Mouse (Mus musculus) neural tube, embryonic 14.5 days (tissue): ENCODE measurements around the gene Olfr198. TPM values are rescaled to one million over a fixed set of nuclear protein-coding genes. Genes with fewer than 3 reads are reported as not detected.
"Not testable (repeated sequence)": the region's sequence is repeated elsewhere in the genome, so short reads cannot be mapped to it uniquely, and the experiment has no call there.

Experiments
- ATAC-seq: fragments of 200-750 bp; cut with Nextera tagmentation; 2 replicates; pipeline ENCODE4 v1.8.0; 2017; ENCODE audit warnings: low read depth, mild to moderate bottlenecking, moderate TSS enrichment, moderate library complexity
- H3K27ac ChIP-seq: fragments of 300-500 bp; sonication (generic); 2 replicates; pipeline ENCODE4 v1.5.1; 2014; ENCODE audit warnings: low read depth, mild to moderate bottlenecking, control low read depth, low read length, moderate library complexity, mixed read lengths
- H3K27me3 ChIP-seq: fragments of 300-500 bp; sonication (generic); 2 replicates; pipeline ENCODE4 v1.6.1; 2014; ENCODE audit warnings: low read length; ENCODE audit not compliant: control insufficient read depth, insufficient read depth
- H3K36me3 ChIP-seq: fragments of 300-500 bp; sonication (generic); 2 replicates; pipeline ENCODE4 v1.6.1; 2014; ENCODE audit warnings: low read length, mixed read lengths; ENCODE audit not compliant: control insufficient read depth, insufficient read depth
- H3K4me1 ChIP-seq: fragments of 300-500 bp; sonication (generic); 2 replicates; pipeline ENCODE4 v1.6.1; 2014; ENCODE audit warnings: low read length; ENCODE audit not compliant: control insufficient read depth, insufficient read depth
- H3K4me2 ChIP-seq: fragments of 300-500 bp; sonication (generic); 2 replicates; pipeline ENCODE4 v1.6.1; 2014; ENCODE audit warnings: mild to moderate bottlenecking, low read depth, low read length, control low read depth
- H3K4me3 ChIP-seq: fragments of 300-500 bp; sonication (generic); 2 replicates; pipeline ENCODE4 v1.5.1; 2014; ENCODE audit warnings: low read depth, low read length, control low read depth, mixed read lengths
- H3K9ac ChIP-seq: fragments of 300-500 bp; sonication (generic); replicated peaks from 2 replicates; pipeline ENCODE4 v1.6.1; 2014; ENCODE audit warnings: low read depth, mild to moderate bottlenecking, control low read depth, low read length, mixed read lengths
- H3K9me3 ChIP-seq: fragments of 300-500 bp; sonication (generic); 2 replicates; pipeline ENCODE4 v1.6.1; 2016; ENCODE audit warnings: low read length; ENCODE audit not compliant: control insufficient read depth
- WGBS: fragments of 180-500 bp; shearing (Covaris S2); extraction: QIAGEN DNeasy Blood & Tissue Kit; methylation state at CpG from one replicate; pipeline ENCODE4 v1.1.7; 2014; 5-methylcytosine and 5-hydroxymethylcytosine counted together
- polyA plus RNA-seq: library from polyadenylated mRNA; unstranded; fragments of >200 nt; fragmentation: Nextera tagmentation; extraction: Ambion mirVana; gene quantifications from 2 replicates; pipeline ENCODE4 v1.2.1, GENCODE M21; 2014

The Olfr198 gene
- not detected in 2 replicates for polyA plus RNA-seq

DNA sequence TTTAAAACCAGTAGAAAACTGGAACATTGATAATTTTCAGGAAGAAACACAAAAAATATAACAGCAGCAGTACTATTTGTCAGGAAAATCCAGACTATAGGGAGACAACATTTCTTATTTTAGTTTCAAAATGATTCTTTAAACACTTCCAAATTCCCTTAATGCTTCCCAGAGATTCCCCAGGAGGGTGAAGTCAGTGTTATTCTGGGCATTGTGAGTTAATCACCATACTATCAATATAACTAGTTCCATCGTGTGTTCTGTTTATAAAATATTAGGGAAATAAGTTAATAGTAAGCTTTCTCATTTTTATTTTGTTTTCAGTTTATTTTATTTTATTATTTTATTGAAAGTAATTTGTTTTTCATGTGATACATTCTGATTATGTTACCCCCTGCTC, at the start of gene Olfr198:
Gene Olfr198, minus strand, starts transcription at position 101 of the 400 bp plus-strand sequence.
- not testable (repeated sequence) for H3K27me3 ChIP-seq, H3K36me3 ChIP-seq, ATAC-seq, H3K9ac ChIP-seq, H3K4me3 ChIP-seq, H3K9me3 ChIP-seq, H3K4me1 ChIP-seq, H3K27ac ChIP-seq, H3K4me2 ChIP-seq
- WGBS = 59% methylated on average over 1 of the region's 1 CpGs

DNA sequence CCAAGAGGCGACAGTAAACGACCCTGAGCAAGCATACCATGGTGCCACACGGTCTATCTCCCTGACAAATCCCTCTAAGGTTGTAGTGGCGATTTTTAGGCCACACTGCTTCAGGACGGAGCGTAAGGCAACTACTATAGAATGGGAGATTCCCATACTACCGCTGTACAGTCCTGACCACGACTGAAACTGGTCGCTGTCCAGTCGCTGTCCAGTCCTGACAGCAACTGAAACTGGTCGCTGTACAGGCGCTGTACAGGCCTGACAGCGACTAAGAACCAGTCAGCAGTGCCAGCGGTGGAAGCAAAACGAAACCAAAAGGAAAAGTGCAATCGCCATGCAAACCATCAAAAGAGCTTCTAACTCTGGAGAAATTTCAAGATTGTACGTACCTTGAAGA, 46.4 kb upstream of the Olfr198 start:
- H3K36me3 ChIP-seq = no peaks in the 10 kb centered on the region
- no peaks in the 10 kb centered on the region for H3K4me1 ChIP-seq
- H3K27ac ChIP-seq = no peak overlapping the region
- no peak overlapping the region for H3K4me3 ChIP-seq
- no peak overlapping the region for H3K4me2 ChIP-seq
- no peak overlapping the region for H3K9ac ChIP-seq
- H3K9me3 ChIP-seq = no peaks in the 10 kb centered on the region
- WGBS = 91% methylated on average over 17 of the region's 17 CpGs
- no peaks in the 10 kb centered on the region for H3K27me3 ChIP-seq
- no peak for ATAC-seq

DNA sequence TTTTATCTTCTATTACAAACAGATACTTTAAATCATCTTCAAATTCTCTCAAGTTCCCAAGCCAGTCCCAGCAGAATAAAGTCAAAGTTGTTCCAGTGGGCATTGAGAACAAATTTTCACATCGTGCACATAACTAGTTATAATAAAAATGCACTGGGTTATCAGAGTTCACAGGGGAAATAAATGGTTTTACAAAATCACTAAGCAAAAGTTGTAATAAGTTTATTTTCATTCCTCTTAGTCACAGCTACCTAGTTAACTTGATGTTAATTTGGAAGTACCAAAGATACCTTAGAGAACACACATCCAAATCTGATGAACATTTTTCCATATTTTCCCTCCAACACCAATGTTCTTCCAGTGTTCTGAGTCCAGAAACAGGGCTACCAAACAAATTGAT, 16.3 kb upstream of the Olfr198 start, which contains the start of gene Olfr199:
Gene Olfr199, minus strand, starts transcription at position 101 of the 400 bp plus-strand sequence.
- H3K27me3 ChIP-seq, H3K9me3 ChIP-seq, ATAC-seq, H3K36me3 ChIP-seq, H3K27ac ChIP-seq, H3K9ac ChIP-seq, H3K4me1 ChIP-seq, H3K4me2 ChIP-seq, H3K4me3 ChIP-seq: not testable (repeated sequence)
- 90% methylated on average over 1 of the region's 1 CpGs for WGBS

DNA sequence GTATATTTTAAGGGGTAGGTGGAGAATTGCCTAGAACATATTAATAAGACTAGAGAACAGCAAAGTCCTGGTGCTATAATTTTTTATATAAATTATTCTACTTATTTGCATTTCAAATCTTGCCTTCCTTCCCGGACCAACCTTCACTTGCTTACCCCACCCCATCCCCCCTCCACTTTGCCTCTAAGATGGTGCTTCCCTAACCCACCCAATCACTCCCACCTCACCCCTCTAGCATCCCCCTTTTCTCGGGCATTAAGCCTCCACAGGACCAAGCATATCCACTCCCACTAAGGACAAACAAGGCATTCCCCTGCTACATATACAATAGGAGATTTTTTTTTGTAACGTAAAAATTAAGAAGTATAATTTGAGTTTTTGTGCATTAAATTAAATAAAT, 14.5 kb upstream of the Olfr198 start:
- not testable (repeated sequence) for H3K4me1 ChIP-seq, H3K36me3 ChIP-seq, H3K4me2 ChIP-seq, H3K9me3 ChIP-seq, H3K27me3 ChIP-seq, H3K27ac ChIP-seq, ATAC-seq, H3K9ac ChIP-seq, H3K4me3 ChIP-seq
- WGBS = 83% methylated on average over 3 of the region's 3 CpGs

DNA sequence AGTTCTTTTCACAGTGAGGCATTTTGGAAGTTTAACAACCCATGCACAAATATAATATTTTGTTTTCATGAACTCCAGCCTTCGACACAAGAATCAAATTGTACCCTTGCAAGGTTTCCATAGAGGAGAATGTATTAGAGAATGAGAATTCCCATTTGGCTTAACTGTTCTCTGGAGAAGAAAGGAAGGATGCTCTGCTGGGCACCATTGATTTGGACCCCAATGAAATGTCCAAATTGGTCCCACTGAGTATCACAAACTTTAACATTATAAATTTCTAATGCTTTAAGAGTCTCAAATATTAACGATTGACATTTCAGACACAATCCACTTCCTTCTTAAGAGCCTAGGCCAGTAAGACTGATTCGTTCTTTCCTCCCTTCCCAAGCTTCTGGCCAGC, 33.0 kb downstream of the Olfr198 start, which contains the start of gene Olfr196:
Gene Olfr196, minus strand, starts transcription at position 101 of the 400 bp plus-strand sequence.
- Histone ChIP-seq H3K4me2 (no peak within 1 kb of the TSS), H3K36me3 (no peaks in the 10 kb centered on the region), H3K4me3 (no peak within 1 kb of the TSS), H3K9ac (no peak within 1 kb of the TSS), H3K27me3 (no peaks in the 10 kb centered on the region), H3K4me1 (no peaks in the 10 kb centered on the region), H3K9me3 (no peaks in the 10 kb centered on the region), H3K27ac (no peak within 1 kb of the TSS)
- no peak for ATAC-seq
- 85% methylated on average over 3 of the region's 3 CpGs for WGBS

DNA sequence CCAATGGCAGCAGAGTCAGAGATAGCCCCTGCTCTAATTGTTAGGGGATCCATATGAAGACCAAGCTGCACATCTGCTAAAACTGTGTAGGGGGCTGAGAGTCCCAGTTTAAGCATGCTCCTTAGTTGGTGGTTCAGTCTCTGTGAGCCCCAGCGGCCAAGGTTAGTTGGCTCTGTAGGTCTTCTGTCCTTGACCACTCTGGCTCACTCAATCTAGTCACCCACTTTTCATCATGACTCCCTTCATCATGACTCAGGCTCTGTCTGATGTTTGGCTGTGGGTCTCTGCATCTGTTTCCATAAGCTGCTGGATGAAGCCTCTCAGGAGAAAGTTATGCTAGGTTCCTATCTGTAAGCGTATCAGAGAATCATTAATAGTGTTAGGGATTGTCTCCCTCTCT, 51.3 kb downstream of the Olfr198 start:
- H3K9ac ChIP-seq = no peak overlapping the region
- no peak overlapping the region for H3K4me2 ChIP-seq
- no peak overlapping the region for H3K27ac ChIP-seq
- ATAC-seq = no peak
- H3K4me3 ChIP-seq = no peak overlapping the region
- H3K27me3 ChIP-seq = no peaks in the 10 kb centered on the region
- H3K36me3 ChIP-seq = no peaks in the 10 kb centered on the region
- no peaks in the 10 kb centered on the region for H3K9me3 ChIP-seq
- 93% methylated on average over 2 of the region's 2 CpGs for WGBS
- H3K4me1 ChIP-seq = no peaks in the 10 kb centered on the region

Other genes with a start within 250 kb of the Olfr198 start
- not detected in 2 replicates for gene Olfr183, start 208.2 kb downstream of the Olfr198 start, polyA plus RNA-seq
- not detected in 2 replicates for gene Olfr186, start 173.2 kb downstream of the Olfr198 start, polyA plus RNA-seq
- gene Olfr187, start 163.8 kb downstream of the Olfr198 start, polyA plus RNA-seq = not detected in 2 replicates
- not detected in 2 replicates for gene Olfr190, start 125.5 kb downstream of the Olfr198 start, polyA plus RNA-seq
- gene Olfr191, start 113.7 kb downstream of the Olfr198 start, polyA plus RNA-seq = not detected in 2 replicates
- gene Olfr193, start 91.7 kb downstream of the Olfr198 start, polyA plus RNA-seq = not detected in 2 replicates
- not detected in 2 replicates for gene Olfr194, start 82.5 kb downstream of the Olfr198 start, polyA plus RNA-seq
- not detected in 2 replicates for gene Olfr195, start 56.5 kb downstream of the Olfr198 start, polyA plus RNA-seq
- gene Olfr196, start 33.1 kb downstream of the Olfr198 start, polyA plus RNA-seq = not detected in 2 replicates
- not detected in 2 replicates for gene Olfr199, start 16.2 kb upstream of the Olfr198 start, polyA plus RNA-seq
- gene Olfr201, start 69.1 kb upstream of the Olfr198 start, polyA plus RNA-seq = not detected in 2 replicates
- gene Olfr202, start 83.3 kb upstream of the Olfr198 start, polyA plus RNA-seq = not detected in 2 replicates
- gene Olfr203, start 95.3 kb upstream of the Olfr198 start, polyA plus RNA-seq = not detected in 2 replicates
- not detected in 2 replicates for gene Olfr204, start 114.7 kb upstream of the Olfr198 start, polyA plus RNA-seq
- gene Olfr205, start 127.6 kb upstream of the Olfr198 start, polyA plus RNA-seq = not detected in 2 replicates
- gene Olfr206, start 145.7 kb upstream of the Olfr198 start, polyA plus RNA-seq = not detected in 2 replicates
- not detected in 2 replicates for gene Olfr209, start 160.5 kb upstream of the Olfr198 start, polyA plus RNA-seq
- gene Gabrr3, start 203.8 kb upstream of the Olfr198 start, polyA plus RNA-seq = 0.04 TPM in 1 of 2 replicates, not detected in the other